Mouse (Mus musculus): ENCODE data around the gene Ak7.

- no peak for TF ChIP-seq CTCF (IDR thresholded peaks at IDR 0.05; ENCODE audit: low read depth, low read length)
- no peak for TF ChIP-seq POLR2A (IDR thresholded peaks at IDR 0.05; ENCODE audit: extremely low read depth, insufficient read depth, low read length)
Measured at GRCm38 (mm10) chr12:105721452-105722132, 15.8 kb downstream of the Ak7 start.

All from liver, adult 2 months (tissue).